Mouse (Mus musculus) fibroblast of lung, adult 2 months (primary cell): Measurements from ENCODE around the gene Hist1h3g.

ENCODE experiments used
- DNase-seq: peaks from one replicate; pipeline ENCODE4 v3.0.0-alpha.2; 2011; ENCODE audit warnings: low read depth

Hist1h3g gene

GRCm38 (mm10) chr13:23581408-23582218 lies 46.4 kb downstream of the Hist1h3g start, which contains the start of gene Hist1h4d:
Gene Hist1h4d, plus strand, starts transcription at chr13:23581598.
- peak; percentile 96 for DNase-seq

GRCm38 (mm10) chr13:23582219-23583056 lies 47.2 kb downstream of the Hist1h3g start:
- no peak for DNase-seq

- DNase-seq: no peak
Measured at GRCm38 (mm10) chr13:23583387-23584068, 48.3 kb downstream of the Hist1h3g start.

GRCm38 (mm10) chr13:23584331-23584730 lies 49.1 kb downstream of the Hist1h3g start:
- DNase-seq: no peak

- DNase-seq: no peak
Measured at GRCm38 (mm10) chr13:23585029-23585441, 49.8 kb downstream of the Hist1h3g start.
